Mouse (Mus musculus): ENCODE measurements around the gene Tcaim. TPM values are rescaled to one million over a fixed set of nuclear protein-coding genes. Genes with fewer than 3 reads are reported as not detected.
"Not testable (repeated sequence)": the region's sequence is repeated elsewhere in the genome, so short reads cannot be mapped to it uniquely, and the experiment has no call there.

Tcaim gene
- total RNA-seq, 2 experiments from 2014 or later = 7.6 to 7.7 TPM

DNA sequence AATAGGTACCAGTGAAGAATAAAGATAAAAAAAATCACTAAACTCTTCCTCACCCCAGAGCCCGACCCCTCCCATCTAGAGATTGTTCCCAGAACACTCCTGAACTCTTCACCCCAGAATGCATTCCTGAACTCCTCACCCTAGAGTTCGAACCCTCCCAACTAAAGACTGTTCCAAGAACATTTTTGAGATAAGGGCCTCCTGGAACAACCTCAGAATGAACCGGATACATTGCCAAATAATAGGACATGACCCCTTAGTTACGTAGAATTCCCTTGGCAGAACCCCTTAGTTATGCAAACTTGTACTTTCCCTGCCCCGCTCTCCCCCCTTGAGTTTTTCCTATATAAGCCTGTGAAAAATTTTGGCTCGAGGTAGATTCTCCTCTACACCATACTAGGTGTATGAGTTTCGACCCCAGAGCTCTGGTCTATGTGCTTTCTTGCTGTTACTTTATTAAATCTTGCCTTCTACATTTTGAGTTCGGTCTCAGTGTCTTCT lies 42.5 kb downstream of the Tcaim start:
- ATAC-seq (replicated peaks; ENCODE audit: poor library complexity, severe bottlenecking) = not testable (repeated sequence)

DNA sequence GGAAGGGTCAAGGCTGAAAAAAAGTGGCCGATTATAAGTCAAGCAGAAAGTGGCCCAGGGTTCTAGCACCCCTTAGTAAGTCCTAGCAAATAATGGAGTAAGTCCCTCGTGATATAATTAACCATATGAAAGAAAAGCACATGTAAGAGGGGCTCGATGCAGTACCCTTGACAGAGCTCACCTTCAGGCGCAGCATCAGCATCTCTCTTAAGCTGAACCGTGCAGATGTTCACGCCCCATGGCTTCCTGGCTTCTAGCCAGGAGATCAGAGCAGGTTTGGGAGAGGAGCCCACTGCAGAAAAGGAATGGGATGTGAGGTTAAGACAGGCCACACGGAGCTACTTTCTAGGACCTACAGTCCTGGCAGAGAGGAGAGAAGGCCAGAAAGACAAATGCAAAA lies 49.2 kb downstream of the Tcaim start:
- ATAC-seq (replicated peaks; ENCODE audit: poor library complexity, severe bottlenecking) = no peak

DNA sequence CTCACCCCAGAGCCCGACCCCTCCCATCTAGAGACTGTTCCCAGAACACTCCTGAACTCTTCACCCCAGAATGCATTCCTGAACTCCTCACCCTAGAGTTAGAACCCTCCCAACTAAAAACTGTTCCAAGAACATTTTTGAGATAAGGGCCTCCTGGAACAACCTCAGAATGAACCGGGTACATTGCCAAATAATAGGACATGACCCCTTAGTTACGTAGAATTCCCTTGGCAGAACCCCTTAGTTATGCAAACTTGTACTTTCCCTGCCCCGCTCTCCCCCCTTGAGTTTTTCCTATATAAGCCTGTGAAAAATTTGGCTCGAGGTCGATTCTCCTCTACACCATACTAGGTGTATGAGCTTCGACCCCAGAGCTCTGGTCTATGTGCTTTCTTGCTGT lies 49.8 kb downstream of the Tcaim start:
- ATAC-seq (replicated peaks; ENCODE audit: poor library complexity, severe bottlenecking) = not testable (repeated sequence)

DNA sequence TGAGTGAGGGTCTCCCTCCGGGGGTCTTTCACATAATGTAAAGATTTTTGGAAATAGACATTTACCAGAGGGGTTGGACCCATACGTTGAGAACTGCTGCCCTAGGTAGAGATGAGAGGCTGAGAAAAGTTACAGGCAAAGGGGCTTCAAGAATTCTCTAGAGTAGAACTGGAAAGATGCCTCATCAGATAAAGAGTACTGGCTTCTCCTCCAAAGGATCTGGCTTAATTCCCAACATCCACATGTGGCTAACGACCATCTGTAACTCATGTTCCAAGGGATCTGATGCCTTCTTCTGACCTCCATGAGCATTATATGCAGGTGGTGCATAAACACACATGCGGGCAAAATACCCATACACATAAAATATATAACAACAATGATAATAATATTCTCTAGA lies 50.3 kb downstream of the Tcaim start:
- no peak for ATAC-seq (replicated peaks; ENCODE audit: poor library complexity, severe bottlenecking)

DNA sequence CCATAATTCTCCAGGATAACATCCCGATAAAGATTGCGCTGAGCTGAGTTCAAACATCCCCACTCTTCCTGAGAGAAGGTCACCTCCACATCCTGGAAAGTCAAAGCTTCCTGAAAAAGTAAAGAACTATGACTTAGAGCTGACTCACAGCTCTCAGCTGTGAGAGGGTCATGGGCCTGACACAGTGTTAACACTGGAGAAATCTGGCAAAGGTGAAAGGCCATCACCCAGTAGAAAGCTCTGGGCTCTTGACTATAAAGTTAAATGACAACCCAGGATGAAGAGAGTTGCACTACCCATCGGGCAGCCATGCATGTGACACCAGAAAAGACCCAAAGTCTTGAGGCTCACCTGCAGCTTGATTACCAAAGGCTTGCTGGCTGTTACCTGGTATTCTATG lies 51.4 kb downstream of the Tcaim start:
- no peak for ATAC-seq (replicated peaks; ENCODE audit: poor library complexity, severe bottlenecking)

DNA sequence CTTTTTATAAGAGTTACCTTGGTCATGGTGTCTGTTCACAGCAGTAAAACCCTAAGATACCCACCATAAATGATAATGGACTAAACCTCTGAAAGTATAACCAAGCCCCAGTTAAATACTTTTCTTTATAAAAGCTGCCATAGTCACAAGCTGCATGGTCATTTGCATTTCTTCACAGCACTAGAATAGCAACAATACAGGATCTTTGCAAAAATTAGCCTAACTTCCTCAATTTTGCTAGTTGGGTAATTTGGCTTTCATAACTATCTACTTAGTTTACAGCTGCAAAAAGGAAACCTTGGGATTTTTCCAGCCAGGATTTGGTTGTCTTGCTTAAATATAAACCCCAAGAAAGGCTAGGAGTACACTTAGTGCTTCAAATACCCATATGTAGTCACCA lies 55.4 kb downstream of the Tcaim start:
- peak; percentile 74 for ATAC-seq (replicated peaks; ENCODE audit: poor library complexity, severe bottlenecking)

DNA sequence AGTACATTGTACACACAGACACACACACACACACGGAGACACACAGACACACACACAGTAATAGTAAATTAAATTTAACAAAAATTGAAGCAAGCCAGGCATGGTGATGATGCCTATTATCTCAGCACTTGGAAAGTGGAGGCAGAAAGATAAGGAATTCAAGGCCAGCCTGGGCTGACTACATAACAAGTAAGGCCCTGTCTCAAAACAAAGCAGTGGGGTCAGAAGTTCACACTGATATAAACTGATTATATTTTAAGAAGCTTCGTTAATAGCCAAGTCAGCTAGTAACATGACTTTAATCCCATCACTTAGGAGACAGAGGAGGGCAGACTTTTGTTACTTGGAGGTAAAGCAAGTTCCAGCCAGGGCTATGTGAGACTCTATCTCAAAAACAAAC lies 58.4 kb downstream of the Tcaim start:
- no peak for ATAC-seq (replicated peaks; ENCODE audit: poor library complexity, severe bottlenecking)

DNA sequence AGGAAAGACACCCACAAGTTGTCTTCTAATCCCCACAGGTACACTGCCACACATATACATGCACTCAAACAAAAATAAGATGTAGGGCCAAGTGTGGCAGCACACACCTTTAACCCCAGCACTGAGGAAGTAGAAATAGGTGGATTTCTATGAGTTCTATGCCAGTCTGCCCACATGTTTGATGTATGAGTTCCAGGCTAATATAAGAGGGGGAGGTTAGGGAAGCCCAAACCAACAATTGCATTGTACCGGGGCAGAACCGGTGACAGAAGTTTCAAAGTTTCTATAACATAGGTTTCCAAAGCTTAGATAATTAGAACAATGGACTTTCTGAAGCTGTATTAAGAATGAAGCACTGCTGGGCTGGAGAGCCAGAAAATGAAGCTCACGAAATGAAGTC lies 59.5 kb downstream of the Tcaim start:
- no peak for ATAC-seq (replicated peaks; ENCODE audit: poor library complexity, severe bottlenecking)

DNA sequence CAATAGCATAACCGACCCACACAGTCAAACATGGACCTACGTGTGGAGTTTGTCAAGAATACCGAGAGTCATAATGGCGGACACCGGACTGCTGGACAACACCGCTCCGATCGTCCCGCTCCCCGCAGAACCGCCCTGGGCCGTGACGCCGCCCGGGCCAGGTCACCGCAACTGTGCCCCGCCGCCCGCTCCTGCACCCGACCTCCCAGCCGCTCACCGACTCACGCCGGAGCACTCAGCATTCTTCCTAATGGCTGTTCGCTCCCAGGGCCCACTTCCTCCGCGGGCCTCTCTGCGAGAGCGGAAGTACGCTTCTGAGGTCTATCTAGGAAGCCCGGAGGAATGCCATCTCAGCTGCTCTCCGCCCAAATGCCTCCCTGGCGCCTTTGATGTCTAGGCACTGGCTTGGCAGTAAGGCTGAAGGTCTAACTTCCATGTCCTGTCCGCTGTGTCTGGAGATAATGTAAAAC lies 60.4 kb downstream of the Tcaim start, which contains the start of gene Zfp445:
TSS of gene Zfp445 (minus strand) at position 310 of the 470 bp plus-strand sequence.
- ATAC-seq (replicated peaks; ENCODE audit: poor library complexity, severe bottlenecking) = peak; percentile 99

DNA sequence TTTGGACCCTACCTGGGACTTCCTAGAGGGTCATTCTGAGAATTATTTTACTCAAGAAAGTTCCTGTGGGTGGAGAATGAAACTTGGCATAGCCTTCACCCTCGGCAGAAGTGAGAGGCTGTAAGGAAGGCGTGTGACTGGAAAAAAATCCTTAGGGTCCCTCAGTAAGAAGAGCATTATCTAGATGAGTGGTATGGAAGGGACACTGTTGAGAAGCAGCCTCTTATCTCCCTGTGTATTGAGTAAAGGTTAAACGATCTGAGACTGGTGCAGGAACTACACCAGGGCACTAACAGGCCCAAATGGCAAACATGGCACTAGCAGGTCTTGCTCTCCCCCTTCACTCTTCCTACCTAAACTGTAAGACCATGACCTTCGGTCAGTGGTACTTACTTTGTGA lies 60.9 kb downstream of the Tcaim start:
- ATAC-seq (replicated peaks; ENCODE audit: poor library complexity, severe bottlenecking) = no peak

DNA sequence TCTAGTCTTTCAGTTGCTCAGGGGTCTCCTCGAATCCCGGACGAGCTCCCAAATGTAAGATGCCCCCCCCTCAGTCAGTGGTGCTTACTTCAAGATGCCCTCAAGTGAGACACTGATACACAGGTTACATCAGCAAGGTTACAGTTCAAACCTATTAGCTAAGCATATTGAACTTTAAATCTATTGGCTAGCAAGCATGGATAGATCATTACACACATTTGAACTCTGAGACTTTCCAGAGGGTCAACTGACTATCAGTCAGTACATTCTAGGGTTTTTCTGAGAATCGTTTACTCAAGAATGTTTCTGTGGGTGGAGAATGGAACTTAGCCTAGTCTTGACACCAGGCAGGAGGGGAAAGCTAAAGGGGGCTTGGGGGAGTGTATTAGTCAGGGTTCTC lies 67.3 kb downstream of the Tcaim start:
- ATAC-seq (replicated peaks; ENCODE audit: poor library complexity, severe bottlenecking) = no peak

DNA sequence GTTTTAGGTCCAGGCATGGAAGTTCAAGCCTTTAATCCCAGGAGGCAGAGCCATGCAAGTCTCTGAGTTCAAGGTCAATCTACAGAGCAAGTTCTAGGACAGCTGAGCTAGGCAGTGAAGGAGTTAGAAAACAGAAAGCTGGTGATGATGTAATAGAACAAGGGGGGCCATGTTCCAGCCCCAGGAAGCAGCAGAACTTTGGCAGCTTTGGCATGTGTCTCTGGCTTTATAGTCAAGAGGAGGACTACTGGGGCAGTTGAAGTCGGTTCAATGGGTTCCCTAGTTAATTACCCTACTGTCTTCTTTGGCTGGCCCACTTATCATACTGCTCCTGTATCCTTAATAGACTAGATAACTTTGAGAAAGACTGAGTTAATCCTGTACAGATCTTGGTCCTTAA lies 69.3 kb downstream of the Tcaim start:
- no peak for ATAC-seq (replicated peaks; ENCODE audit: poor library complexity, severe bottlenecking)

DNA sequence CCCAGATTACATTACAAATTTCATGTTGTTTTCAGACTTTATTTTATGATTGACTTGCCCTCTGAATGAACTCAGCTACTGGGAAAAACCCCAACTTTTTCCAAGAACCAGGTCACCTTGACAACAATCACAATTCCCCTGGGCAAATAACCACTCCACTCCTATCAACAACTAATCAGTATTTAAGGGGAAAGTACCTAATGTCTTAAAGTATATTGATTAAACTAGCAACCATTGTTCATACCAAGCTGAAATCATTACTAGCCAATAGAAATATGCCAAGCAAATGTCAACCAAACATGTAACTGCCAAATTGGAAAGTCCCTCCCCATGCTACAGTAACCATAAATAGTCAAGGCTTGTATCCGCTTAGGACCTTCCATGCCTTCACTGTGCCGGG lies 69.8 kb downstream of the Tcaim start:
- ATAC-seq (replicated peaks; ENCODE audit: poor library complexity, severe bottlenecking) = no peak

DNA sequence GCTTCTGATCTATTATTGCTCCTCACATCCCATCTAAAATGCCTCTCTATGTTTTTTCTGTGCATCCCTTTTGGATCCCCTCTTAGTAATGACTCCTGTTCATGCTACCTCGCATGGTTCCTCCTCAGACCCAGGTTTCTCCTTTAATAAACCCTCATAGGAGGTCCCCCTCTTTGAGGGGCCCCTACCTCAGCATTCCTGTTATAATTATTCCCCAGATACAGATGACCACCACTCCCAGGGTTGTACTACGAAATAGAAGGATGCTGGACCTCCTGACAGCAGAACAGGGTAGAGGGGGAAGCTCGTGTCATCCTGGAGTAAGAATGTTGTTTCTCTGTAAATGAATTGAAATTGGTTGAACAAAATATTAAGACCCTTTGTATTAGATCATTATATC lies 80.0 kb downstream of the Tcaim start, which contains the start of gene Zkscan7:
TSS of gene Zkscan7 (plus strand) at position 301 of the 400 bp plus-strand sequence.
- ATAC-seq (replicated peaks; ENCODE audit: poor library complexity, severe bottlenecking) = no peak

Other genes starting within 250 kb of the Tcaim start
- not detected in 2 replicates for gene Topaz1, start 58.2 kb upstream of the Tcaim start, total RNA-seq (2014; fragmentation: Nextera tagmentation)
- not detected in 2 replicates for gene Topaz1, start 58.2 kb upstream of the Tcaim start, total RNA-seq (2017)
- not detected in 2 replicates for gene Gm35549, start 38.5 kb downstream of the Tcaim start, total RNA-seq (2014; fragmentation: Nextera tagmentation)
- gene Gm35549, start 38.5 kb downstream of the Tcaim start, total RNA-seq (2017) = not detected in 2 replicates
- gene Zfp445, start 60.5 kb downstream of the Tcaim start, total RNA-seq (2014; fragmentation: Nextera tagmentation) = 55.5 and 60.2 TPM in 2 replicates
- gene Zfp445, start 60.5 kb downstream of the Tcaim start, total RNA-seq (2017) = 66.3 and 78.2 TPM in 2 replicates
- 2.6 and 3.1 TPM in 2 replicates for gene Zkscan7, start 80.1 kb downstream of the Tcaim start, total RNA-seq (2014; fragmentation: Nextera tagmentation)
- 0.93 and 2.3 TPM in 2 replicates for gene Zkscan7, start 80.1 kb downstream of the Tcaim start, total RNA-seq (2017)
- 3.3 and 5.4 TPM in 2 replicates for gene Zfp105, start 117.5 kb downstream of the Tcaim start, total RNA-seq (2014; fragmentation: Nextera tagmentation)
- 1.5 and 2.8 TPM in 2 replicates for gene Zfp105, start 117.5 kb downstream of the Tcaim start, total RNA-seq (2017)
- 27.6 and 61.2 TPM in 2 replicates for gene 1110059G10Rik, start 145.5 kb downstream of the Tcaim start, total RNA-seq (2014; fragmentation: Nextera tagmentation)
- 24.9 and 35.6 TPM in 2 replicates for gene 1110059G10Rik, start 145.5 kb downstream of the Tcaim start, total RNA-seq (2017)
- 75.0 and 101 TPM in 2 replicates for gene Kif15, start 145.5 kb downstream of the Tcaim start, total RNA-seq (2014; fragmentation: Nextera tagmentation)
- 270 and 405 TPM in 2 replicates for gene Kif15, start 145.5 kb downstream of the Tcaim start, total RNA-seq (2017)
- 8.9 and 9.7 TPM in 2 replicates for gene Tmem42, start 215.8 kb downstream of the Tcaim start, total RNA-seq (2014; fragmentation: Nextera tagmentation)
- 9.2 and 16.6 TPM in 2 replicates for gene Tmem42, start 215.8 kb downstream of the Tcaim start, total RNA-seq (2017)
- gene Tgm4, start 229.2 kb downstream of the Tcaim start, total RNA-seq (2014; fragmentation: Nextera tagmentation) = 2.1 TPM in 1 of 2 replicates, not detected in the other
- gene Tgm4, start 229.2 kb downstream of the Tcaim start, total RNA-seq (2017) = 0.05 TPM in 1 of 2 replicates, not detected in the other